Mouse (Mus musculus): ENCODE data around the gene Farsa. TPM values are rescaled to one million over a fixed set of nuclear protein-coding genes. Genes with fewer than 3 reads are reported as not detected.

Gene Farsa
- polyA plus RNA-seq, 1 experiment from 2014 or later, result 90.1 TPM

- ATAC-seq (ENCODE audit: low read depth), result peak; percentile 83
- Histone ChIP-seq H3K4me1 (replicated peaks; ENCODE audit: control insufficient read depth, insufficient read depth, low read length) (peaks cover 11% of the 10 kb centered on the region), H3K9me3 (ENCODE audit: control insufficient read depth, low read length) (no peaks in the 10 kb centered on the region), H3K27ac (ENCODE audit: low read length) (no peak within 1 kb of the TSS), H3K27me3 (ENCODE audit: control insufficient read depth, insufficient read depth, low read depth, low read length) (no peaks in the 10 kb centered on the region), H3K4me3 (ENCODE audit: low read length) (peak within 1 kb of the TSS; percentile 57), H3K4me2 (ENCODE audit: low read depth, low read length) (peak within 1 kb of the TSS; percentile 99), H3K36me3 (ENCODE audit: control insufficient read depth, insufficient read depth, low read length) (peaks cover 18% of the 10 kb centered on the region), H3K9ac (ENCODE audit: low read length) (peak within 1 kb of the TSS; percentile 75)
- 12% methylated on average over 41 of the region's 46 CpGs for WGBS
Measured at GRCm38 (mm10) chr8:84871376-84872308, 14.9 kb downstream of the Farsa start, which contains the start of gene Syce2. Gene Syce2, plus strand, starts transcription at chr8:84872111.

GRCm38 (mm10) chr8:84872309-84872965, 15.6 kb downstream of the Farsa start:
- Histone ChIP-seq H3K36me3 (ENCODE audit: control insufficient read depth, insufficient read depth, low read length) (peaks cover 12% of the 10 kb centered on the region), H3K9me3 (ENCODE audit: control insufficient read depth, low read length) (no peaks in the 10 kb centered on the region)

GRCm38 (mm10) chr8:84873016-84873415, 16.2 kb downstream of the Farsa start:
- peaks cover 7% of the 10 kb centered on the region; the same call in 1 of the 2 replicates for H3K36me3 ChIP-seq (ENCODE audit: control insufficient read depth, insufficient read depth, low read length)
- peaks cover 11% of the 10 kb centered on the region for H3K4me1 ChIP-seq (replicated peaks; ENCODE audit: control insufficient read depth, insufficient read depth, low read length)
- H3K9ac ChIP-seq (ENCODE audit: low read length), result peak overlapping the region; percentile 75; the same call in 1 of the 2 replicates
- H3K27ac ChIP-seq (ENCODE audit: low read length), result no peak overlapping the region
- ATAC-seq (ENCODE audit: low read depth), result no peak
- no peaks in the 10 kb centered on the region for H3K27me3 ChIP-seq (ENCODE audit: control insufficient read depth, insufficient read depth, low read depth, low read length)
- H3K4me3 ChIP-seq (ENCODE audit: low read length), result peak overlapping the region; percentile 57
- no peaks in the 10 kb centered on the region for H3K9me3 ChIP-seq (ENCODE audit: control insufficient read depth, low read length)
- WGBS, result 59% methylated on average over 4 of the region's 4 CpGs
- H3K4me2 ChIP-seq (ENCODE audit: low read depth, low read length), result peak overlapping the region; percentile 99

More at GRCm38 (mm10) chr8:84872309-84872965, 15.6 kb downstream of the Farsa start:
- H3K4me3 ChIP-seq (ENCODE audit: low read length), result peak overlapping the region; percentile 57
- peaks cover 11% of the 10 kb centered on the region for H3K4me1 ChIP-seq (replicated peaks; ENCODE audit: control insufficient read depth, insufficient read depth, low read length)
- peak overlapping the region; percentile 99 for H3K4me2 ChIP-seq (ENCODE audit: low read depth, low read length)
- peak; percentile 65 for ATAC-seq (ENCODE audit: low read depth)
- H3K9ac ChIP-seq (ENCODE audit: low read length), result peak overlapping the region; percentile 75
- no peak overlapping the region for H3K27ac ChIP-seq (ENCODE audit: low read length)
- WGBS, result 2% methylated on average over 48 of the region's 54 CpGs
- H3K27me3 ChIP-seq (ENCODE audit: control insufficient read depth, insufficient read depth, low read depth, low read length), result no peaks in the 10 kb centered on the region

- Histone ChIP-seq H3K4me2 (ENCODE audit: low read depth, low read length) (no peak overlapping the region), H3K4me3 (ENCODE audit: low read length) (no peak overlapping the region), H3K4me1 (replicated peaks; ENCODE audit: control insufficient read depth, insufficient read depth, low read length) (peaks cover 11% of the 10 kb centered on the region), H3K27ac (ENCODE audit: low read length) (no peak overlapping the region), H3K36me3 (ENCODE audit: control insufficient read depth, insufficient read depth, low read length) (no peaks in the 10 kb centered on the region), H3K9ac (ENCODE audit: low read length) (no peak overlapping the region), H3K9me3 (ENCODE audit: control insufficient read depth, low read length) (no peaks in the 10 kb centered on the region), H3K27me3 (ENCODE audit: control insufficient read depth, insufficient read depth, low read depth, low read length) (no peaks in the 10 kb centered on the region)
- ATAC-seq (ENCODE audit: low read depth), result no peak
- WGBS, result 79% methylated on average over 3 of the region's 3 CpGs
Measured at GRCm38 (mm10) chr8:84874339-84874738, 17.6 kb downstream of the Farsa start.

- WGBS, result 67% methylated on average over 3 of the region's 3 CpGs
- H3K4me2 ChIP-seq (ENCODE audit: low read depth, low read length), result no peak overlapping the region
- peaks cover 6% of the 10 kb centered on the region for H3K4me1 ChIP-seq (replicated peaks; ENCODE audit: control insufficient read depth, insufficient read depth, low read length)
- no peak for ATAC-seq (ENCODE audit: low read depth)
- H3K36me3 ChIP-seq (ENCODE audit: control insufficient read depth, insufficient read depth, low read length), result no peaks in the 10 kb centered on the region
- no peaks in the 10 kb centered on the region for H3K27me3 ChIP-seq (ENCODE audit: control insufficient read depth, insufficient read depth, low read depth, low read length)
- H3K4me3 ChIP-seq (ENCODE audit: low read length), result no peak overlapping the region
- no peaks in the 10 kb centered on the region for H3K9me3 ChIP-seq (ENCODE audit: control insufficient read depth, low read length)
- H3K27ac ChIP-seq (ENCODE audit: low read length), result no peak overlapping the region
- H3K9ac ChIP-seq (ENCODE audit: low read length), result no peak overlapping the region
Measured at GRCm38 (mm10) chr8:84877297-84878035, 20.7 kb downstream of the Farsa start.

GRCm38 (mm10) chr8:84878915-84879314, 22.1 kb downstream of the Farsa start:
- 89% methylated on average over 1 of the region's 1 CpGs for WGBS
- H3K4me3 ChIP-seq (ENCODE audit: low read length), result no peak overlapping the region

GRCm38 (mm10) chr8:84884728-84885127, 27.9 kb downstream of the Farsa start:
- Histone ChIP-seq H3K4me1 (replicated peaks; ENCODE audit: control insufficient read depth, insufficient read depth, low read length) (no peaks in the 10 kb centered on the region), H3K4me3 (ENCODE audit: low read length) (no peak overlapping the region), H3K27me3 (ENCODE audit: control insufficient read depth, insufficient read depth, low read depth, low read length) (no peaks in the 10 kb centered on the region), H3K4me2 (ENCODE audit: low read depth, low read length) (no peak overlapping the region), H3K36me3 (ENCODE audit: control insufficient read depth, insufficient read depth, low read length) (peaks cover 16% of the 10 kb centered on the region), H3K27ac (ENCODE audit: low read length) (no peak overlapping the region), H3K9me3 (ENCODE audit: control insufficient read depth, low read length) (no peaks in the 10 kb centered on the region), H3K9ac (ENCODE audit: low read length) (no peak overlapping the region)
- WGBS, result 83% methylated on average over 4 of the region's 4 CpGs
- ATAC-seq (ENCODE audit: low read depth), result no peak

More at GRCm38 (mm10) chr8:84878915-84879314, 22.1 kb downstream of the Farsa start:
- Histone ChIP-seq H3K9ac (ENCODE audit: low read length) (no peak overlapping the region), H3K27me3 (ENCODE audit: control insufficient read depth, insufficient read depth, low read depth, low read length) (no peaks in the 10 kb centered on the region), H3K9me3 (ENCODE audit: control insufficient read depth, low read length) (no peaks in the 10 kb centered on the region), H3K27ac (ENCODE audit: low read length) (no peak overlapping the region), H3K4me1 (replicated peaks; ENCODE audit: control insufficient read depth, insufficient read depth, low read length) (no peaks in the 10 kb centered on the region), H3K4me2 (ENCODE audit: low read depth, low read length) (no peak overlapping the region), H3K36me3 (ENCODE audit: control insufficient read depth, insufficient read depth, low read length) (no peaks in the 10 kb centered on the region)
- no peak for ATAC-seq (ENCODE audit: low read depth)

- WGBS, result 89% methylated on average over 3 of the region's 3 CpGs
- Histone ChIP-seq H3K27ac (ENCODE audit: low read length) (no peak overlapping the region), H3K4me1 (replicated peaks; ENCODE audit: control insufficient read depth, insufficient read depth, low read length) (peaks cover 8% of the 10 kb centered on the region), H3K27me3 (ENCODE audit: control insufficient read depth, insufficient read depth, low read depth, low read length) (no peaks in the 10 kb centered on the region), H3K36me3 (ENCODE audit: control insufficient read depth, insufficient read depth, low read length) (peaks cover 16% of the 10 kb centered on the region), H3K9ac (ENCODE audit: low read length) (no peak overlapping the region), H3K4me3 (ENCODE audit: low read length) (no peak overlapping the region), H3K9me3 (ENCODE audit: control insufficient read depth, low read length) (no peaks in the 10 kb centered on the region), H3K4me2 (ENCODE audit: low read depth, low read length) (no peak overlapping the region)
- ATAC-seq (ENCODE audit: low read depth), result no peak
Measured at GRCm38 (mm10) chr8:84888280-84888679, 31.5 kb downstream of the Farsa start.

Data from lung, embryonic 16.5 days (tissue).